Mouse (Mus musculus): ENCODE results near the gene Wfdc2. TPM values are rescaled to one million over a fixed set of nuclear protein-coding genes. Genes with fewer than 3 reads are reported as not detected.

Wfdc2 gene
- 4.5 and 5.5 TPM in 2 replicates for polyA plus RNA-seq (2015; fragmentation: Nextera tagmentation; extraction: Ambion mirVana)

- no peak for ATAC-seq (ENCODE audit: low FRiP score)
- H3K27ac ChIP-seq, result no peak within 1 kb of the TSS
- WGBS, result 2% methylated on average over 22 of the region's 24 CpGs
Measured at GRCm38 (mm10) chr2:164562391-164563188, at the start of gene Wfdc2. TSS of gene Wfdc2 (plus strand) at chr2:164562413.

GRCm38 (mm10) chr2:164513389-164513788 is 48.8 kb upstream of the Wfdc2 start:
- Histone ChIP-seq H3K9ac (no peak overlapping the region), H3K36me3 (peaks cover 6% of the 10 kb centered on the region), H3K4me3 (no peak overlapping the region), H3K4me1 (replicated peaks) (no peaks in the 10 kb centered on the region), H3K4me2 (no peak overlapping the region), H3K9me3 (no peaks in the 10 kb centered on the region), H3K27ac (no peak overlapping the region), H3K27me3 (no peaks in the 10 kb centered on the region)
- no peak for ATAC-seq (ENCODE audit: low FRiP score)
- 78% methylated on average over 8 of the region's 8 CpGs for WGBS

More at GRCm38 (mm10) chr2:164562391-164563188, at the start of gene Wfdc2:
- peak within 1 kb of the TSS; percentile 88 for H3K4me2 ChIP-seq
- H3K36me3 ChIP-seq, result no peaks in the 10 kb centered on the region
- no peaks in the 10 kb centered on the region for H3K9me3 ChIP-seq
- peaks cover 21% of the 10 kb centered on the region for H3K4me1 ChIP-seq (replicated peaks)
- H3K27me3 ChIP-seq, result peaks cover 57% of the 10 kb centered on the region
- peak within 1 kb of the TSS; percentile 71 for H3K9ac ChIP-seq
- H3K4me3 ChIP-seq, result peak within 1 kb of the TSS; percentile 45

GRCm38 (mm10) chr2:164514916-164515315 is 47.3 kb upstream of the Wfdc2 start:
- WGBS, result 83% methylated on average over 3 of the region's 3 CpGs
- Histone ChIP-seq H3K4me3 (no peak overlapping the region), H3K36me3 (no peaks in the 10 kb centered on the region), H3K9ac (no peak overlapping the region), H3K27me3 (no peaks in the 10 kb centered on the region), H3K4me2 (no peak overlapping the region), H3K9me3 (no peaks in the 10 kb centered on the region), H3K27ac (no peak overlapping the region), H3K4me1 (replicated peaks) (no peaks in the 10 kb centered on the region)
- no peak for ATAC-seq (ENCODE audit: low FRiP score)

DNA sequence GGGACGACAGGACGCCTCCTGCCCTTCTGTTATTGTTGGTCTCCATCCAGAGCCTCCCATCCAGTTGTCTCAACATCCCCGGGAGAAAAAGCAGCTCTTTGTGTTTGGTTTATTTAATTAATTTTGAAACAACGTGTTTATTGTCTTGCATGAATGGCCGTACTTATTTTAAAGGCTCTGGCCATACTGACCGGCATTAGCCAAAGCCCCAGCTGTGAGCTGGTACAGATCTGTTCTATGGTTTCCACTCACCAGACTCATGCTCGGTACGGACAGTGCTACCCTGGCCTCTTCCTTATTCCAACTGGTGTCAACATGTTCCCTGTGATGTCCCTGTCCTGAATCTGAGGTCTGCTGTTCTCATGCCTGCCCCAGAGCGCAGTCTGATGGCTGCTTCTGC is 46.3 kb upstream of the Wfdc2 start:
- H3K27ac ChIP-seq, result no peak overlapping the region
- no peak overlapping the region for H3K4me3 ChIP-seq
- H3K4me2 ChIP-seq, result no peak overlapping the region
- H3K27me3 ChIP-seq, result no peaks in the 10 kb centered on the region; the same call in 1 of the 2 replicates
- no peaks in the 10 kb centered on the region for H3K36me3 ChIP-seq
- H3K4me1 ChIP-seq (replicated peaks), result no peaks in the 10 kb centered on the region
- 79% methylated on average over 9 of the region's 9 CpGs for WGBS
- H3K9ac ChIP-seq, result no peak overlapping the region
- ATAC-seq (ENCODE audit: low FRiP score), result no peak
- H3K9me3 ChIP-seq, result no peaks in the 10 kb centered on the region

- Histone ChIP-seq H3K4me2 (no peak overlapping the region), H3K27ac (no peak overlapping the region), H3K36me3 (no peaks in the 10 kb centered on the region), H3K4me3 (no peak overlapping the region), H3K9me3 (no peaks in the 10 kb centered on the region), H3K9ac (no peak overlapping the region), H3K4me1 (replicated peaks) (0 out of 2 replicates have a peak, but pooled peaks cover 1% of the 10 kb centered on the region), H3K27me3 (no peaks in the 10 kb centered on the region; the same call in 1 of the 2 replicates)
- no peak for ATAC-seq (ENCODE audit: low FRiP score)
- WGBS, result 90% methylated on average over 11 of the region's 11 CpGs
Measured at GRCm38 (mm10) chr2:164516592-164516991, 45.6 kb upstream of the Wfdc2 start.

DNA sequence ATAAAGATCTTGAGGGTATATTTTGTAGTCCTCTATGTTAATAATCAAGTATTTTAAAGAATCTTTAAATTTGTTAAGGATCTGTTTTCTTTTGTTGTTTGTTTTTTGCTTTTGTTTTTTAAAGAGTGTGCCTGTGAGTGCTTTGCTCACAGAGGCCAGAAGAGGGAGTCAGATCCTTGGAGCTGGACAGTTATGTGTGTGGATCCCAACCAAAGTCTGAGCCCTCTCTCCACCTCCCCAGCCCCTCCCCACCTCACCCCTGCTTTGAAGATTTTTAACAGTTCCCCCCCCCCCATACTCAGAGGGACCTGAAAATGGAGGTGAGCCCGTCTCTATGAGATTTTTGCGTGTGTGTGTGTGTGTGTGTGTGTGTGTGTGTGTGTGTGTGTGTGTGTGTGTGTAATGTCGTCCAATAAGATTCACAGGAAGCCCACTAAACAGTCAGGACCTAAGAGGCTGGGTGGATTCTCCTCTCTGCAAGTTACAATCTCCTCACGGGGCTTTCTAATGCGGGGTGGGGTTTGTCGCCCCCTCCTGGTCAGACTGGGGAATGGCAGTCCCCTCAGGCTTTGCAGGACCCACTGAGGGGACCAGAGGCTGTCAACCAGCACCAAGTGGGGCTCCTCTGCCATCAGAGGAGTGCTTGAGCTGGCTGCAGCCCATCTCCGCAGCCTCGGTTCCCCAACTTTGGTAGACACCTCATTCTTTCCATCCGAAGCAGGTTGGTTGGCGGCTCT is 44.6 kb upstream of the Wfdc2 start:
- Histone ChIP-seq H3K4me1 (replicated peaks) (peaks cover 9% of the 10 kb centered on the region; the same call in 1 of the 2 replicates), H3K36me3 (no peaks in the 10 kb centered on the region), H3K4me3 (no peak overlapping the region), H3K27ac (no peak overlapping the region), H3K4me2 (no peak overlapping the region), H3K9ac (no peak overlapping the region), H3K9me3 (no peaks in the 10 kb centered on the region), H3K27me3 (peaks cover 4% of the 10 kb centered on the region)
- no peak for ATAC-seq (ENCODE audit: low FRiP score)
- 33% methylated on average over 10 of the region's 10 CpGs for WGBS

DNA sequence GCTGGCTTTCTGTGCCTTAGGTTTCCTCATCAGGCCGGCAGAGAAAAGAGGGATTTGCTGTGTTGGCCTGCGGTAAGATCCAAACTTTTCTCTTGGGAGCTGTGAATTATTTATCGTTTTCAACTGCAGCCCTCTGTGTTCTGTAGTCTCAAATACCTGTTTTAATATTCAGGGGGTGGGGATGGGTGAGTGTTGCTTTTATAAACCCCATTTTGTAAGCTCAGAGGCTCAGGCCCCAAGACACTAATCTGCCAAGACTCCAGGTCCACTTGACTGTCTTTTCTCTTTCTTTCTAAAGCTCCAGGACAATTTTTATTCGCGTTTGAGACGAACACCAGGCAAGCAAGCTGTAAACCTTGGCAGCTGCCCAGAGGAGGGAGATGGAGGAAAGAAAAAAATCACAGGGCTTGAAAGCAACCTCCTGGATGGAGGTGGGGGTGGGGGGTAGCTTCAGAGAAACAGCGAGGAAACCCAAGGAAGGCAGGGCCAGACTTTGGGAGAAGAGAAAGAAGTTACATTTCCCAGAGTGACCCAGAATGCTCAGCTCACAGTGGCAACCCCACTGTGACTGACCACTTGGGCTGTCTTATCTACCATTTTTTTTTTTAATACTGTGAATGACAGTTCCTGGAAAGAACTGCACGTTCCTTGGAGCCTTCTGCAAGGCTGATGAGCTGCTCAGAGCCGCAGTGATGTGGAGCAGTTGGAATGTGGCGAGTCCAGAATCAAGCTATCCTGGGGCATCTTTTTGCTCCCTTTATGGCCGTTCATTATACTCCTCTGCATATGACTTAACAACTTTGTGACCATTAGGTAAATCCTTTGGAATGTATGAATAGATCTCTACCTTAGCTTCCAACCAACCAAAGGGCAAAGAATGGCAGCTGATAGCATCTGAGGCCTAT is 43.7 kb upstream of the Wfdc2 start:
- H3K9me3 ChIP-seq, result no peaks in the 10 kb centered on the region
- H3K4me1 ChIP-seq (replicated peaks), result peaks cover 9% of the 10 kb centered on the region; the same call in 1 of the 2 replicates
- no peaks in the 10 kb centered on the region for H3K36me3 ChIP-seq
- H3K9ac ChIP-seq, result no peak overlapping the region
- 60% methylated on average over 11 of the region's 11 CpGs for WGBS
- no peak overlapping the region for H3K27ac ChIP-seq
- no peak overlapping the region for H3K4me2 ChIP-seq
- H3K4me3 ChIP-seq, result no peak overlapping the region
- ATAC-seq (ENCODE audit: low FRiP score), result no peak
- H3K27me3 ChIP-seq, result peaks cover 4% of the 10 kb centered on the region

DNA sequence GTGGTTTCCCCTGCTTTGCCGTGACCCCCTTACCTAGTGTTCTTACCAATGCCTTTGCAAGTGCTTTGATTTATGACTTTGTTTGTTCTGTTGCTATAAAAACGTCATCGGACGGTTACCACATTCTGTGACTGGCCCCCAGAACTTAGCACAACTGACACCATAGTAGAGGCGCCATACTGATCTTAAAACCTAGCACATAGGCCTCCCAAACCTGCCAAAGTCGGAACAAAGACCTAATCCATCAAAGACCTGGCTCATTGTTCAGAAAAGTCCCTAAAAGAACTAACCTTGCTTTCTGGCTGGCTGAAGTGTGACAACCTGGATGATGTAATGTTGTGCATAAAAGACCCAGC is 43.1 kb upstream of the Wfdc2 start:
- no peak for ATAC-seq (ENCODE audit: low FRiP score)
- H3K27ac ChIP-seq, result no peak overlapping the region
- no peak overlapping the region for H3K9ac ChIP-seq
- H3K4me2 ChIP-seq, result no peak overlapping the region
- no peaks in the 10 kb centered on the region for H3K36me3 ChIP-seq
- H3K27me3 ChIP-seq, result peaks cover 4% of the 10 kb centered on the region
- no peak overlapping the region for H3K4me3 ChIP-seq
- H3K9me3 ChIP-seq, result no peaks in the 10 kb centered on the region
- 73% methylated on average over 6 of the region's 6 CpGs for WGBS
- peaks cover 9% of the 10 kb centered on the region; the same call in 1 of the 2 replicates for H3K4me1 ChIP-seq (replicated peaks)

DNA sequence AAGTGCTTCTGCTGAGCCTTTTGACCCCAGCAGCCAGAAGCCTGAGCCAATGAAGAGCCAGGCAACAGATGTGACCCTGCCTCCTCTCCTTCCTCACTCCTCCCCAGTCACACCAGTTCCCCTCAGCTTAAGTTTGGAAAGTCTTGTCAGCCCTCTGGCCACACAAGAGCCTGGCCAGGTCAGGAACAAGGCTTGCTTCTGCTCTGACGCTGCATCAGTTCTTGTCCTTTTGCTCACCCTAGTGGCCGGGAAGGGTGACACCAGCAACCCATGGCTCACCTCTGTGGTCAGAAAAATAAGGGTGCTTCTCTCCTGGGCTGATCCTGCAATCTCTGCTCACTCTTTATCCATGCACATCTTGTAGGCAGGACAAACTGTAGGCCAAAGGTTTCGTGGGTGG is 41.4 kb upstream of the Wfdc2 start:
- Histone ChIP-seq H3K36me3 (no peaks in the 10 kb centered on the region), H3K4me2 (no peak overlapping the region), H3K9ac (no peak overlapping the region), H3K4me1 (replicated peaks) (peaks cover 9% of the 10 kb centered on the region; the same call in 1 of the 2 replicates), H3K4me3 (no peak overlapping the region), H3K27me3 (peaks cover 4% of the 10 kb centered on the region), H3K9me3 (no peaks in the 10 kb centered on the region), H3K27ac (no peak overlapping the region)
- ATAC-seq (ENCODE audit: low FRiP score), result no peak
- 15% methylated on average over 3 of the region's 3 CpGs for WGBS

- WGBS, result 11% methylated on average over 11 of the region's 11 CpGs
- Histone ChIP-seq H3K4me1 (replicated peaks) (peaks cover 9% of the 10 kb centered on the region; the same call in 1 of the 2 replicates), H3K9me3 (0 out of 2 replicates have a peak, but pooled peaks cover 6% of the 10 kb centered on the region), H3K27me3 (peaks cover 4% of the 10 kb centered on the region), H3K27ac (no peak overlapping the region), H3K9ac (no peak overlapping the region), H3K4me2 (no peak overlapping the region), H3K4me3 (no peak overlapping the region), H3K36me3 (no peaks in the 10 kb centered on the region)
- no peak for ATAC-seq (ENCODE audit: low FRiP score)
Measured at GRCm38 (mm10) chr2:164521841-164522240, 40.4 kb upstream of the Wfdc2 start.

DNA sequence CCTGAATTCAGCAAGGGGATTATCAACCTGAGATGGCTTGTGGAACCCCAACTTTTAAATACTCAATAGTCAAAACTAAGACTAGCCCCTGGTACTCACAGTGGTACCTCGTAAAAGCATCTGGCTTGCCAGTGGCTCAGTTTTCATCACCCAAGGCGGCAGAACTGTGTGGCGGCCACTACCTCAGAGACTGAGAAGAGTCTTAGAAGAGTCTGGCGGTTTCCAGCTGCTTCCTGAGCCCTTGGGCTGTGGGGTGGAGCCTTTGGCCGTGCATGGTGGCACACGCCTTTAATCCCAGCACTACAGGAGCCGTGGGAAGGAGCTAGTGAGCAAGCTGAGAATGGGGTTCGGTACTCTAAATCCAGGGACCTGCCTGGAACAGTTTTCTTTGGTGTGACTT is 39.9 kb upstream of the Wfdc2 start:
- 38% methylated on average over 8 of the region's 8 CpGs for WGBS
- Histone ChIP-seq H3K36me3 (no peaks in the 10 kb centered on the region), H3K4me3 (no peak overlapping the region), H3K9me3 (0 out of 2 replicates have a peak, but pooled peaks cover 8% of the 10 kb centered on the region), H3K9ac (no peak overlapping the region), H3K27ac (no peak overlapping the region), H3K4me2 (no peak overlapping the region), H3K27me3 (peaks cover 4% of the 10 kb centered on the region), H3K4me1 (replicated peaks) (peaks cover 9% of the 10 kb centered on the region; the same call in 1 of the 2 replicates)
- ATAC-seq (ENCODE audit: low FRiP score), result no peak
